Mouse (Mus musculus): ENCODE results near the gene Cyb561d1. TPM values are rescaled to one million over a fixed set of nuclear protein-coding genes. Genes with fewer than 3 reads are reported as not detected.

Cyb561d1 gene
- polyA plus RNA-seq (2014; fragmentation: Illumina TruSeq; extraction: RNeasy Lipid Tissue Mini Kit (QIAGEN cat#74804); ENCODE audit: low read depth, low replicate concordance) = 1.4 TPM

GRCm38 (mm10) chr3:108200329-108201323, at the start of gene Cyb561d1:
Gene Cyb561d1 (minus strand): TSS chr3:108201212.

GRCm38 (mm10) chr3:108226558-108227350, 25.7 kb upstream of the Cyb561d1 start, which contains the start of gene Sypl2:
Gene Sypl2 (minus strand): TSS chr3:108226648.

GRCm38 (mm10) chr3:108210771-108211139, 9.7 kb upstream of the Cyb561d1 start, which contains the start of gene Atxn7l2:
Gene Atxn7l2 (minus strand): TSS chr3:108210934.

GRCm38 (mm10) chr3:108186098-108187047, 14.6 kb downstream of the Cyb561d1 start, which contains the start of gene Amigo1:
Gene Amigo1 (plus strand): TSS chr3:108186335.

GRCm38 (mm10) chr3:108154656-108155055, 46.4 kb downstream of the Cyb561d1 start, which contains the start of gene Gpr61:
Gene Gpr61 (minus strand): TSS chr3:108154882.

Other genes starting within 250 kb of the Cyb561d1 start
- gene Gstm3, start 231.9 kb downstream of the Cyb561d1 start, polyA plus RNA-seq (2014; fragmentation: Illumina TruSeq; extraction: RNeasy Lipid Tissue Mini Kit (QIAGEN cat#74804); ENCODE audit: low read depth, low replicate concordance) = not detected
- gene Gstm2, start 214.8 kb downstream of the Cyb561d1 start, polyA plus RNA-seq (2014; fragmentation: Illumina TruSeq; extraction: RNeasy Lipid Tissue Mini Kit (QIAGEN cat#74804); ENCODE audit: low read depth, low replicate concordance) = 222 TPM
- gene Gstm1, start 183.2 kb downstream of the Cyb561d1 start, polyA plus RNA-seq (2014; fragmentation: Illumina TruSeq; extraction: RNeasy Lipid Tissue Mini Kit (QIAGEN cat#74804); ENCODE audit: low read depth, low replicate concordance) = 104 TPM
- gene Gstm4, start 156.3 kb downstream of the Cyb561d1 start, polyA plus RNA-seq (2014; fragmentation: Illumina TruSeq; extraction: RNeasy Lipid Tissue Mini Kit (QIAGEN cat#74804); ENCODE audit: low read depth, low replicate concordance) = 2.7 TPM
- gene Ampd2, start 114.6 kb downstream of the Cyb561d1 start, polyA plus RNA-seq (2014; fragmentation: Illumina TruSeq; extraction: RNeasy Lipid Tissue Mini Kit (QIAGEN cat#74804); ENCODE audit: low read depth, low replicate concordance) = 1.7 TPM
- gene Gnat2, start 108.4 kb downstream of the Cyb561d1 start, polyA plus RNA-seq (2014; fragmentation: Illumina TruSeq; extraction: RNeasy Lipid Tissue Mini Kit (QIAGEN cat#74804); ENCODE audit: low read depth, low replicate concordance) = 0.90 TPM
- gene Gnai3, start 55.1 kb downstream of the Cyb561d1 start, polyA plus RNA-seq (2014; fragmentation: Illumina TruSeq; extraction: RNeasy Lipid Tissue Mini Kit (QIAGEN cat#74804); ENCODE audit: low read depth, low replicate concordance) = 93.3 TPM
- gene Gpr61, start 46.3 kb downstream of the Cyb561d1 start, polyA plus RNA-seq (2014; fragmentation: Illumina TruSeq; extraction: RNeasy Lipid Tissue Mini Kit (QIAGEN cat#74804); ENCODE audit: low read depth, low replicate concordance) = 0.38 TPM
- 0.43 TPM for gene Amigo1, start 14.9 kb downstream of the Cyb561d1 start, polyA plus RNA-seq (2014; fragmentation: Illumina TruSeq; extraction: RNeasy Lipid Tissue Mini Kit (QIAGEN cat#74804); ENCODE audit: low read depth, low replicate concordance)
- 0.85 TPM for gene Atxn7l2, start 9.7 kb upstream of the Cyb561d1 start, polyA plus RNA-seq (2014; fragmentation: Illumina TruSeq; extraction: RNeasy Lipid Tissue Mini Kit (QIAGEN cat#74804); ENCODE audit: low read depth, low replicate concordance)
- gene Sypl2, start 25.4 kb upstream of the Cyb561d1 start, polyA plus RNA-seq (2014; fragmentation: Illumina TruSeq; extraction: RNeasy Lipid Tissue Mini Kit (QIAGEN cat#74804); ENCODE audit: low read depth, low replicate concordance) = 0.17 TPM
- gene Psma5, start 55.7 kb upstream of the Cyb561d1 start, polyA plus RNA-seq (2014; fragmentation: Illumina TruSeq; extraction: RNeasy Lipid Tissue Mini Kit (QIAGEN cat#74804); ENCODE audit: low read depth, low replicate concordance) = 65.6 TPM
- 38.3 TPM for gene Sort1, start 82.9 kb upstream of the Cyb561d1 start, polyA plus RNA-seq (2014; fragmentation: Illumina TruSeq; extraction: RNeasy Lipid Tissue Mini Kit (QIAGEN cat#74804); ENCODE audit: low read depth, low replicate concordance)
- not detected for gene Mybphl, start 163.7 kb upstream of the Cyb561d1 start, polyA plus RNA-seq (2014; fragmentation: Illumina TruSeq; extraction: RNeasy Lipid Tissue Mini Kit (QIAGEN cat#74804); ENCODE audit: low read depth, low replicate concordance)
- not detected for gene Psrc1, start 182.6 kb upstream of the Cyb561d1 start, polyA plus RNA-seq (2014; fragmentation: Illumina TruSeq; extraction: RNeasy Lipid Tissue Mini Kit (QIAGEN cat#74804); ENCODE audit: low read depth, low replicate concordance)
- 0.48 TPM for gene Celsr2, start 214.3 kb upstream of the Cyb561d1 start, polyA plus RNA-seq (2014; fragmentation: Illumina TruSeq; extraction: RNeasy Lipid Tissue Mini Kit (QIAGEN cat#74804); ENCODE audit: low read depth, low replicate concordance)
- 6.2 TPM for gene Sars, start 244.0 kb upstream of the Cyb561d1 start, polyA plus RNA-seq (2014; fragmentation: Illumina TruSeq; extraction: RNeasy Lipid Tissue Mini Kit (QIAGEN cat#74804); ENCODE audit: low read depth, low replicate concordance)

Measured in testis, adult 10 weeks (tissue).